Mouse (Mus musculus): ENCODE data around the gene Dnase1l1.

GRCm38 (mm10) chrX:74248651-74249050 is 33.5 kb downstream of the Dnase1l1 start:
- TF ChIP-seq EP300 (IDR thresholded peaks at IDR 0.05; ENCODE audit: insufficient read depth, low read depth, low read length) (no peak), CTCF (IDR thresholded peaks at IDR 0.05; ENCODE audit: low read depth, low read length) (no peak), POLR2A (IDR thresholded peaks at IDR 0.05; ENCODE audit: insufficient read depth, low read length) (no peak)

All from ES-Bruce4 (cell line).